7 mouse cellular contexts compared by ENCODE assay signal in genomic region chr11:107469523-107470371, GRCm38 (mm10). TPM values are rescaled to one million over a fixed set of nuclear protein-coding genes. Genes with fewer than 3 reads are reported as not detected.
DNase-seq lines count a peak whose midpoint lies in the region; ATAC-seq lines count a peak whose summit lies in the region.

No protein-coding gene starts in this region.

- peak overlapping the region; percentile 78 for H3K4me2 ChIP-seq in embryonic facial prominence, embryonic 11.5 days (ENCODE audit: low read depth, low read length)
- peak overlapping the region; percentile 80 for H3K4me2 ChIP-seq in limb, embryonic 11.5 days (ENCODE audit: low read depth, severe bottlenecking)
- H3K4me2 ChIP-seq in midbrain, embryonic 12.5 days (replicated peaks) = peak overlapping the region; percentile 85

- H3K4me3 ChIP-seq in embryonic facial prominence, embryonic 11.5 days (ENCODE audit: low read depth, low read length) = peak overlapping the region; percentile 91
- H3K4me3 ChIP-seq in limb, embryonic 11.5 days (ENCODE audit: low read depth, low read length) = peak overlapping the region; percentile 85
- H3K4me3 ChIP-seq in midbrain, embryonic 12.5 days = peak overlapping the region; percentile 85

- H3K4me1 ChIP-seq in embryonic facial prominence, embryonic 11.5 days (ENCODE audit: control insufficient read depth, insufficient read depth, low read length) = no peaks in the 10 kb centered on the region; the same call in 1 of the 2 replicates
- H3K4me1 ChIP-seq in limb, embryonic 11.5 days (ENCODE audit: control insufficient read depth, insufficient read depth, low read length) = peaks cover 8% of the 10 kb centered on the region
- H3K4me1 ChIP-seq in midbrain, embryonic 12.5 days = peaks cover 26% of the 10 kb centered on the region

- H3K9me3 ChIP-seq in embryonic facial prominence, embryonic 11.5 days (replicated peaks; ENCODE audit: control insufficient read depth, low read length) = no peaks in the 10 kb centered on the region
- no peaks in the 10 kb centered on the region for H3K9me3 ChIP-seq in limb, embryonic 11.5 days (ENCODE audit: control insufficient read depth, low read length)
- H3K9me3 ChIP-seq in midbrain, embryonic 12.5 days = no peaks in the 10 kb centered on the region

- H3K9ac ChIP-seq in embryonic facial prominence, embryonic 11.5 days (replicated peaks; ENCODE audit: low read length) = peak overlapping the region; percentile 92
- peak overlapping the region; percentile 91 for H3K9ac ChIP-seq in limb, embryonic 11.5 days (ENCODE audit: low read length)
- peak overlapping the region; percentile 87 for H3K9ac ChIP-seq in midbrain, embryonic 12.5 days (replicated peaks)

- H3K27ac ChIP-seq in embryonic facial prominence, embryonic 11.5 days (replicated peaks; ENCODE audit: low read depth, low read length) = peak overlapping the region; percentile 90
- H3K27ac ChIP-seq in limb, embryonic 11.5 days (replicated peaks; ENCODE audit: low read depth, low read length) = peak overlapping the region; percentile 90
- peak overlapping the region; percentile 93 for H3K27ac ChIP-seq in midbrain, embryonic 12.5 days (replicated peaks)

- WGBS in embryonic facial prominence, embryonic 11.5 days = under 1% methylated on average over 52 of the region's 59 CpGs
- under 1% methylated on average over 59 of the region's 59 CpGs for WGBS in limb, embryonic 11.5 days
- WGBS in midbrain, embryonic 12.5 days = under 1% methylated on average over 59 of the region's 59 CpGs

- DNase-seq in adrenal gland, adult 2 months = peak; percentile 81
- DNase-seq in embryonic facial prominence, embryonic 11.5 days (ENCODE audit: low spot score) = peak; percentile 64
- peak; percentile 97 for DNase-seq in heart, adult 11 months
- DNase-seq in kidney, adult 18-20 months = peak; percentile 79
- peak; percentile 74 for DNase-seq in limb, embryonic 11.5 days (ENCODE audit: low spot score)
- peak; percentile 48 to 67 for DNase-seq in spleen, adult 18-20 months

- H3K27me3 ChIP-seq in embryonic facial prominence, embryonic 11.5 days (ENCODE audit: control insufficient read depth, insufficient read depth, low read length) = no peaks in the 10 kb centered on the region
- H3K27me3 ChIP-seq in limb, embryonic 11.5 days (ENCODE audit: control insufficient read depth, insufficient read depth, low read length) = no peaks in the 10 kb centered on the region
- no peaks in the 10 kb centered on the region for H3K27me3 ChIP-seq in midbrain, embryonic 12.5 days

- ATAC-seq in embryonic facial prominence, embryonic 11.5 days (replicated peaks; ENCODE audit: insufficient number of reproducible peaks, low FRiP score, low TSS enrichment, low read depth) = peak; percentile 41; the same call in 1 of the 2 replicates
- peak; percentile 60 for ATAC-seq in limb, embryonic 11.5 days (ENCODE audit: insufficient number of reproducible peaks, low FRiP score, low TSS enrichment, low read depth)
- peak; percentile 57 for ATAC-seq in midbrain, embryonic 12.5 days (ENCODE audit: low FRiP score, low read depth)

- no peaks in the 10 kb centered on the region for H3K36me3 ChIP-seq in embryonic facial prominence, embryonic 11.5 days (replicated peaks; ENCODE audit: control insufficient read depth, insufficient read depth, low read depth, low read length)
- no peaks in the 10 kb centered on the region for H3K36me3 ChIP-seq in limb, embryonic 11.5 days (ENCODE audit: control insufficient read depth, insufficient read depth, low read length)
- H3K36me3 ChIP-seq in midbrain, embryonic 12.5 days = no peaks in the 10 kb centered on the region

RNA-seq across cellular contexts. Expression of gene Pitpnc1, which starts 0.8 kb away (rescaled TPM):
- total RNA-seq in adrenal gland, adult 2 months (2021) = 10 to 100 TPM; 11.1 to 17.5 TPM
- 1.8 and 2.8 TPM in 2 replicates for polyA plus RNA-seq in adrenal gland, adult 2 months (2012; rRNA removed)
- 43.6 and 45.1 TPM in 2 replicates for polyA plus RNA-seq in embryonic facial prominence, embryonic 11.5 days (2014; fragmentation: Nextera tagmentation; extraction: Ambion mirVana)
- 35.3 and 39.9 TPM in 2 replicates for polyA plus RNA-seq in limb, embryonic 11.5 days (2014; fragmentation: Nextera tagmentation; extraction: Ambion mirVana)
- polyA plus RNA-seq in midbrain, embryonic 12.5 days (2016; fragmentation: Nextera tagmentation; extraction: Ambion mirVana) = 32.3 and 32.9 TPM in 2 replicates

RNA-seq across cellular contexts. Expression of gene Psmd12, which starts 9.5 kb away (rescaled TPM):
- 100 to 1,000 TPM in 1 of 2 experiments, 10 to 100 TPM in 1; 90.8 to 102 TPM for total RNA-seq in adrenal gland, adult 2 months (2021)
- 3.0 and 4.2 TPM in 2 replicates for polyA plus RNA-seq in adrenal gland, adult 2 months (2012; rRNA removed)
- polyA plus RNA-seq in embryonic facial prominence, embryonic 11.5 days (2014; fragmentation: Nextera tagmentation; extraction: Ambion mirVana) = 227 and 238 TPM in 2 replicates
- polyA plus RNA-seq in limb, embryonic 11.5 days (2014; fragmentation: Nextera tagmentation; extraction: Ambion mirVana) = 234 and 244 TPM in 2 replicates
- polyA plus RNA-seq in midbrain, embryonic 12.5 days (2016; fragmentation: Nextera tagmentation; extraction: Ambion mirVana) = 190 and 192 TPM in 2 replicates

Comparison
In these comparisons a context has a peak if more than half of its experiments do, and no peak if none do; other contexts are left out.
1. Peak in every context shown above with its lines: DNase-seq, ATAC-seq, H3K4me3 ChIP-seq and H3K27ac ChIP-seq.
2. RNA of gene Psmd12, which starts 9.5 kb away (polyA plus RNA-seq): 227 to 238 TPM in embryonic facial prominence, embryonic 11.5 days, 234 to 244 TPM in limb, embryonic 11.5 days and 190 to 192 TPM in midbrain, embryonic 12.5 days; 3.0 to 4.2 TPM in adrenal gland, adult 2 months; every median in the first group is over 10 times any median in the second.